Mouse (Mus musculus): ENCODE measurements around the gene Plekhj1. TPM values are rescaled to one million over a fixed set of nuclear protein-coding genes. Genes with fewer than 3 reads are reported as not detected.

Gene Plekhj1
- polyA plus RNA-seq (2015; fragmentation: Nextera tagmentation; extraction: Ambion mirVana): 130 and 133 TPM in 2 replicates

DNA sequence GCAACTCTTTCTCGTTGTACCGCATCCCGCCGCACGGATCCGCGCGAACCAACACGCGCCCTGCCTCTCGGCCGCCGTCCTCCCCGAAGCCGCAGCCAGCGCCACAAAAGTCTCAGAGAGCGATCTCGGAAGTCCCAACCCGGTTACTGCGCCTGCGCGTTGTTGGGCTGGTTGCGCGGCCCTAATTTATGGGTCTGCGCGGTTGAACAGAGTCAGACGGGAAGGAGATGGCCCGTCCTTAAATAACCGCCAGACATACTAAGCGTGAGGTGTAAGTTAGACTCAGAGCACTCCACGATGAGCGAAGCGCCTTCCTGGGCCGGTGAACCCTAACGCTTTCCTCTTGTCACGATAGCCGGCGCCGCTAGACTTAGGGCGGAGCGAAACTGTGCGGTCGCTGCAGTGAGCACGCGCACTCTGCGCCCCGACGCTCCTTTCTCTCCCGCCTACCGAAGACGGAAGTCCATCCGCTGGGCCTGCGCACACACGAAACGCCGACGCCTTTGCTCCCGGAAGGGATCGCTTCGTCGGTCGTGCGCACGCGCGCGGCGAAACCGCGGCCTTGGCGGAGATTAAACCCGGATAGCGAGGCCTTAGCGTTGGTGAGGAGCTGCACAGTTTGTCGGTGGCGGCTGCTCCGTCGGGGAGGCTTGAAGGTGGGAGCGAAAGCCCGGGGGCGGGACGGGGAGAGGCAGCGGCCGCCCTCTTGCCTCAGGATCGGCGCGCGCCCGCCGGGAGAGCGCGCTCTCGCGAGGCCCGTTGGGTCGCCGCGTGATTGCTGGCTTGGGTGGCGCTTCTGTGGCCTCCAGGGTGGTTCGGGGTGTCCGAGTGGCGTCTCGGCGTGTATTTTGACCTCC, at the start of gene Plekhj1, which contains the start of gene Sf3a2:
Gene Plekhj1, minus strand, starts transcription at position 477 of the 857 bp plus-strand sequence.
Gene Sf3a2, plus strand, starts transcription at position 49 of the 857 bp plus-strand sequence.
- Histone ChIP-seq H3K4me3 (peak within 1 kb of the TSS; percentile 96), H3K9me3 (no peaks in the 10 kb centered on the region), H3K36me3 (peaks cover 45% of the 10 kb centered on the region), H3K9ac (peak within 1 kb of the TSS; percentile 99), H3K4me1 (replicated peaks) (peaks cover 35% of the 10 kb centered on the region), H3K4me2 (peak within 1 kb of the TSS; percentile 82), H3K27ac (replicated peaks) (peak within 1 kb of the TSS; percentile 99), H3K27me3 (no peaks in the 10 kb centered on the region)
- WGBS: under 1% methylated on average over 104 of the region's 104 CpGs
- peak; percentile 92 for ATAC-seq (ENCODE audit: low FRiP score, low read depth)

GRCm38 (mm10) chr10:80845732-80846131, 47.3 kb upstream of the Plekhj1 start:
- 74% methylated on average over 12 of the region's 12 CpGs for WGBS
- peaks cover 16% of the 10 kb centered on the region for H3K4me1 ChIP-seq (replicated peaks)
- H3K4me2 ChIP-seq: no peak overlapping the region
- no peaks in the 10 kb centered on the region for H3K9me3 ChIP-seq
- no peak overlapping the region for H3K4me3 ChIP-seq
- no peaks in the 10 kb centered on the region for H3K36me3 ChIP-seq
- ATAC-seq (ENCODE audit: low FRiP score, low read depth): no peak
- H3K9ac ChIP-seq: no peak overlapping the region
- H3K27me3 ChIP-seq: peaks cover 22% of the 10 kb centered on the region
- H3K27ac ChIP-seq (replicated peaks): no peak overlapping the region

- peaks cover 22% of the 10 kb centered on the region for H3K27me3 ChIP-seq
- no peaks in the 10 kb centered on the region for H3K36me3 ChIP-seq
- H3K27ac ChIP-seq (replicated peaks): no peak overlapping the region
- H3K4me3 ChIP-seq: no peak overlapping the region
- 52% methylated on average over 8 of the region's 8 CpGs for WGBS
- peaks cover 16% of the 10 kb centered on the region for H3K4me1 ChIP-seq (replicated peaks)
- H3K9me3 ChIP-seq: no peaks in the 10 kb centered on the region
- no peak overlapping the region for H3K9ac ChIP-seq
- ATAC-seq (ENCODE audit: low FRiP score, low read depth): no peak
- H3K4me2 ChIP-seq: no peak overlapping the region
Measured at GRCm38 (mm10) chr10:80845055-80845693, 46.7 kb upstream of the Plekhj1 start.

DNA sequence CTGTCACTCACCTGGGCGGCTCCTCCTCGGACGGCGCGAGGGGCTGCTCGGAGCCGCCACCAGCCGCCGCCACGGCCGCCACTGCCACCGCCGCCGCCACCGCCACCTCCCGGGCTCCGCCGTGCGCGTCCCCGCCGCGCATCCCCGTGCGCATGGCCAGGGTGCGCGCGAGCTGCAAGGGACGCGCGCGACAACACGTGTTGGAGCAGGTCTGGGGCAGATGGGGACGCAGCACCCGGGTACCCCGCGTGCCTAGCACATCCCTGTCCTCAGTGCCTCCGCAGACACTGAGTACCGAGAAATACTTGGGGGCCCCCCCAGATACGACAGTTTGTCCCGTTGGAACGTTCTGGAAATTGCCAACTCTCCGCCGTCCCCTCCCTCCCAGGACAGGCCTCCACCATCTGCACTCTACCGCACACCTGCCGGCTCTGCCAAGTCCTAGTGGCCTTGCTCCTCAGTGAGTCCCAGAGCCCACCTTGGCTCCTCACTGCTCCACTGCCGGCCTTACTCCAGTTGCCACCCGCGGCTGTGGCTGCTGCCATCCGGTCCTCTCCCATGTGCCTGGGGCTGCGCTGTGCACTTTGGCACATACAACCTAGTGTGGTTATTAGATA, 45.6 kb upstream of the Plekhj1 start, which contains the start of gene Lingo3:
Gene Lingo3, minus strand, starts transcription at position 109 of the 617 bp plus-strand sequence.
- Histone ChIP-seq H3K4me3 (peak within 1 kb of the TSS; percentile 66), H3K9ac (peak within 1 kb of the TSS; percentile 74), H3K4me2 (peak within 1 kb of the TSS; percentile 85), H3K4me1 (replicated peaks) (peaks cover 16% of the 10 kb centered on the region), H3K9me3 (no peaks in the 10 kb centered on the region), H3K27ac (replicated peaks) (peak within 1 kb of the TSS; percentile 17; the same call in 1 of the 2 replicates), H3K27me3 (peaks cover 22% of the 10 kb centered on the region), H3K36me3 (no peaks in the 10 kb centered on the region)
- peak; percentile 64 for ATAC-seq (ENCODE audit: low FRiP score, low read depth)
- 7% methylated on average over 37 of the region's 51 CpGs for WGBS

GRCm38 (mm10) chr10:80843087-80843930, 44.9 kb upstream of the Plekhj1 start:
- Histone ChIP-seq H3K27me3 (peaks cover 22% of the 10 kb centered on the region), H3K4me1 (replicated peaks) (peaks cover 16% of the 10 kb centered on the region), H3K9me3 (no peaks in the 10 kb centered on the region), H3K36me3 (no peaks in the 10 kb centered on the region), H3K4me2 (peak overlapping the region; percentile 85), H3K27ac (replicated peaks) (peak overlapping the region; percentile 17; the same call in 1 of the 2 replicates), H3K4me3 (peak overlapping the region; percentile 66), H3K9ac (peak overlapping the region; percentile 74)
- WGBS: 8% methylated on average over 32 of the region's 32 CpGs
- peak; percentile 36 for ATAC-seq (ENCODE audit: low FRiP score, low read depth)

GRCm38 (mm10) chr10:80842334-80842733, 43.9 kb upstream of the Plekhj1 start:
- no peaks in the 10 kb centered on the region for H3K36me3 ChIP-seq
- H3K4me3 ChIP-seq: no peak overlapping the region
- H3K27me3 ChIP-seq: peaks cover 22% of the 10 kb centered on the region
- H3K9ac ChIP-seq: no peak overlapping the region
- 85% methylated on average over 15 of the region's 15 CpGs for WGBS
- no peaks in the 10 kb centered on the region for H3K9me3 ChIP-seq
- H3K4me1 ChIP-seq (replicated peaks): peaks cover 16% of the 10 kb centered on the region
- no peak for ATAC-seq (ENCODE audit: low FRiP score, low read depth)
- H3K27ac ChIP-seq (replicated peaks): no peak overlapping the region
- H3K4me2 ChIP-seq: peak overlapping the region; percentile 85; the same call in 1 of the 2 replicates

DNA sequence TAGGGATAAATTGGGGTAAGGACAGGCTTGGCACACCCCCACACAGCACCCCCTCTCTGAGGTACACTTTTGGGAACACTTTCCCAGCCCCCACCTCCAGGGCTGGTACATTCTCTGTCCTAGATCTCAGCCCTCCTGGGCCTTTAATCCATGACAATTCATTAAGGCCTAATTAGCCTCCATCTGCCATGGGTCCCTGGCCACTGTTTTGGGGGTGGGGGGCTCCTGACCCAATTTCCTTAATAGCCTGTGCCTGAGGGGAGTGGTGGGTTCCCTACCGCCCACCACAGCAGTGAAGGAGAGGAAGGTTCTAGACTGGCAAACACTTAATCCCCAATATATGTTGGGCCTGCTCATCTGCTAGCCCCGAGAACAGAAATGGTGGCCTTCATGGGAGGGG, 43.3 kb upstream of the Plekhj1 start:
- no peak overlapping the region for H3K9ac ChIP-seq
- no peak overlapping the region for H3K27ac ChIP-seq (replicated peaks)
- no peaks in the 10 kb centered on the region for H3K9me3 ChIP-seq
- WGBS: 61% methylated on average over 2 of the region's 2 CpGs
- no peak overlapping the region for H3K4me2 ChIP-seq
- H3K27me3 ChIP-seq: peaks cover 22% of the 10 kb centered on the region
- peaks cover 16% of the 10 kb centered on the region for H3K4me1 ChIP-seq (replicated peaks)
- H3K4me3 ChIP-seq: no peak overlapping the region
- ATAC-seq (ENCODE audit: low FRiP score, low read depth): no peak
- H3K36me3 ChIP-seq: no peaks in the 10 kb centered on the region

GRCm38 (mm10) chr10:80839848-80840247, 41.4 kb upstream of the Plekhj1 start:
- Histone ChIP-seq H3K27me3 (peaks cover 21% of the 10 kb centered on the region), H3K4me3 (no peak overlapping the region), H3K9ac (no peak overlapping the region), H3K36me3 (no peaks in the 10 kb centered on the region; the same call in 1 of the 2 replicates), H3K27ac (replicated peaks) (no peak overlapping the region), H3K9me3 (no peaks in the 10 kb centered on the region), H3K4me2 (no peak overlapping the region), H3K4me1 (replicated peaks) (peaks cover 26% of the 10 kb centered on the region)
- no peak for ATAC-seq (ENCODE audit: low FRiP score, low read depth)
- 53% methylated on average over 6 of the region's 6 CpGs for WGBS

- no peak overlapping the region for H3K27ac ChIP-seq (replicated peaks)
- WGBS: 75% methylated on average over 2 of the region's 2 CpGs
- H3K4me3 ChIP-seq: no peak overlapping the region
- no peak overlapping the region for H3K4me2 ChIP-seq
- no peaks in the 10 kb centered on the region for H3K9me3 ChIP-seq
- peaks cover 14% of the 10 kb centered on the region for H3K4me1 ChIP-seq (replicated peaks)
- no peak for ATAC-seq (ENCODE audit: low FRiP score, low read depth)
- peaks cover 5% of the 10 kb centered on the region; the same call in 1 of the 2 replicates for H3K36me3 ChIP-seq
- peaks cover 28% of the 10 kb centered on the region for H3K27me3 ChIP-seq
- no peak overlapping the region for H3K9ac ChIP-seq
Measured at GRCm38 (mm10) chr10:80838346-80838912, 40.0 kb upstream of the Plekhj1 start.

- Histone ChIP-seq H3K36me3 (peaks cover 5% of the 10 kb centered on the region; the same call in 1 of the 2 replicates), H3K27ac (replicated peaks) (no peak overlapping the region), H3K4me1 (replicated peaks) (peaks cover 9% of the 10 kb centered on the region; the same call in 1 of the 2 replicates), H3K4me3 (no peak overlapping the region), H3K9ac (no peak overlapping the region), H3K9me3 (no peaks in the 10 kb centered on the region), H3K27me3 (peaks cover 24% of the 10 kb centered on the region), H3K4me2 (no peak overlapping the region)
- WGBS: 20% methylated on average over 2 of the region's 2 CpGs
- no peak for ATAC-seq (ENCODE audit: low FRiP score, low read depth)
Measured at GRCm38 (mm10) chr10:80837827-80838226, 39.4 kb upstream of the Plekhj1 start.

GRCm38 (mm10) chr10:80836949-80837379, 38.5 kb upstream of the Plekhj1 start:
- no peaks in the 10 kb centered on the region for H3K9me3 ChIP-seq
- WGBS: 40% methylated on average over 7 of the region's 7 CpGs
- no peak for ATAC-seq (ENCODE audit: low FRiP score, low read depth)
- no peak overlapping the region for H3K9ac ChIP-seq
- H3K4me3 ChIP-seq: no peak overlapping the region
- no peak overlapping the region for H3K4me2 ChIP-seq
- H3K27ac ChIP-seq (replicated peaks): no peak overlapping the region
- H3K27me3 ChIP-seq: peaks cover 22% of the 10 kb centered on the region
- peaks cover 9% of the 10 kb centered on the region; the same call in 1 of the 2 replicates for H3K4me1 ChIP-seq (replicated peaks)
- H3K36me3 ChIP-seq: peaks cover 5% of the 10 kb centered on the region; the same call in 1 of the 2 replicates
